Mouse (Mus musculus) myocyte (in vitro differentiated cells): Measurements from ENCODE around the gene Ctbp1.

Experiments
- CEBPB ChIP-seq: IDR thresholded peaks from 2 replicates; pipeline ENCODE4 v1.6.1; 2011; ENCODE audit warnings: mild to moderate bottlenecking, moderate library complexity; ENCODE audit not compliant: poor library complexity, insufficient read depth, severe bottlenecking
- E2F4 ChIP-seq: IDR thresholded peaks from one replicate; pipeline ENCODE4 v1.6.1; 2011; ENCODE audit warnings: mild to moderate bottlenecking, control low read depth, moderate library complexity; ENCODE audit not compliant: insufficient read depth
- MYOD1 ChIP-seq, 3 experiments: IDR thresholded peaks; one replicate each; pipeline ENCODE4 v1.6.1; 2011; ENCODE audit warnings: control low read depth in 2 of 3, low read depth in 2 of 3, mild to moderate bottlenecking in 2 of 3, moderate library complexity in 1 of 3; ENCODE audit not compliant: insufficient read length in 2 of 3, control insufficient read depth in 1 of 3
- POLR2A ChIP-seq: IDR thresholded peaks from one replicate; pipeline ENCODE4 v1.6.1; 2011; ENCODE audit warnings: low read depth, mild to moderate bottlenecking, control low read depth, moderate library complexity; ENCODE audit not compliant: insufficient read length
- POLR2AphosphoS2 ChIP-seq: IDR thresholded peaks from one replicate; pipeline ENCODE4 v1.6.1; 2011; ENCODE audit warnings: low read depth, control low read depth; ENCODE audit not compliant: insufficient read length
- REST ChIP-seq: IDR thresholded peaks from one replicate; pipeline ENCODE4 v1.6.1; 2011; ENCODE audit warnings: mild to moderate bottlenecking, control low read depth, moderate library complexity; ENCODE audit not compliant: insufficient read depth, insufficient read length
- TCF3 ChIP-seq: IDR thresholded peaks from one replicate; pipeline ENCODE4 v1.6.1; 2011; ENCODE audit warnings: low read depth, control low read depth; ENCODE audit not compliant: insufficient read length

DNA sequence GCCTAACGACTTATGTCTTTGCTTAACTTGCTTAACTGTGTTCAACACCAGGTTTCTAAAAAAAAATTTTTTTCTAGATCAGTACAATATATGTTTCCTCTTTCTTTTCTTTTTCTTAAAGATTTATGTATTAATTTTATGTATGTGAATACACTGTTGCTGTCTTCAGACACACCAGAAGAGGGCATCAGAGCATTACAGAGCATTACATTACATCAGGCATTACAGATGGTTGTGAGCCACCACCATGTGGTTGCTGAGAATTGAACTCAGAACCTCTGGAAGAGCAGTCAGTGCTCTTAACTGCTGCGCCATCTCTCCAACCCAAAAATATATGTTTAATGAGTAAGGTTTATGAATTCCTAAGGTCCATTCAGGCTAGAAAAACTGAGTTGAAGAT lies 27.0 kb upstream of the Ctbp1 start:
- no peak for TF ChIP-seq MYOD1 (IDR thresholded peaks at IDR 0.05; ENCODE audit: control insufficient read depth in 1 of 3, insufficient read length in 2 of 3, low read depth in 2 of 3)
- no peak for TF ChIP-seq POLR2A
- TF ChIP-seq POLR2AphosphoS2 = no peak
- no peak for TF ChIP-seq TCF3
- TF ChIP-seq E2F4 = no peak
- TF ChIP-seq REST = no peak
- TF ChIP-seq CEBPB = no peak
